Mouse (Mus musculus) G1E-ER4 (cell line): Measurements from ENCODE around the gene Aff1. TPM values are rescaled to one million over a fixed set of nuclear protein-coding genes. Genes with fewer than 3 reads are reported as not detected.

Experiments used
- GATA1 ChIP-seq: IDR thresholded peaks from one replicate; pipeline ENCODE4 v1.8.0; 2012; ENCODE audit warnings: low read length, inconsistent platforms
- polyA plus RNA-seq: library from polyadenylated mRNA; stranded (reverse); fragments of >175 nt; gene quantifications from 2 replicates; pipeline ENCODE4 v1.2.3, GENCODE M21; 2012

Gene Aff1
- polyA plus RNA-seq, 1 experiment = 57.8 TPM

GRCm38 (mm10) chr5:103809674-103810330, 117.6 kb downstream of the Aff1 start:
- TF ChIP-seq GATA1 = no peak

- TF ChIP-seq GATA1 = no peak
These were observed 121.1 kb downstream of the Aff1 start for GRCm38 (mm10) chr5:103813291-103813690.

GRCm38 (mm10) chr5:103813997-103814542, 121.9 kb downstream of the Aff1 start:
- no peak for TF ChIP-seq GATA1

DNA sequence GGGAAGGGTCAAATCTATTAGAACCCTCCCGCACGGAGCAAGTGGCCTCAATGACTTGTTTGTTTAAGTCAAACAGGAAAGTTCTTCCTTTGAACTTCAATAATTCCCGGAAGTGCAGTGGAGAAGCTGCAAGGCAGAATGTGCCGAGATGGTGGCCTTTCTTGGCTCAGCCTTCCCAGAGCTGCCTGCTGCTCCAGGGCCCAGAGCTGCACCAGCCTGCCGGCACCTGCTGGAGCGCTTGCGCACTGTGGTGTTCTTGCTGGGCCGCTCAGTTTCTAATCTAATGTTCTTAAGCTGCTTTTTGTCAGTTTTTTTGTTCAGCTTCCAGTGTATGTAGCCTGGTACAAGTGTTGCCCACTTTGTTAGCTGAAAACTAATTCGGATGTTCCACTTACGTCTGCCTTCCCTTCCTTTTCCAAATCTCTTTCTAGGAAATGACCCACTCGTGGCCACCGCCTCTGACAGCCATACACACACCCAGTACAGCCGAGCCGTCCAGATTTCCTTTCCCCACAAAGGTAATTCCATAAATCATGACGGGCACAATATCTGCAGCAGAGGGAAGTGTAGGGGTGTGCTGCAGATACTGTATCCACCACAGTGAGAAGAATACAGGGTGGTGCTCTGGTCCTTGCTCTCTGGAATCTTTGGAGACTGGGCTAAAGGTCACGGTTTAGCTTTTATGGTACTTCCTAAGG, 122.5 kb downstream of the Aff1 start:
- no peak for TF ChIP-seq GATA1

DNA sequence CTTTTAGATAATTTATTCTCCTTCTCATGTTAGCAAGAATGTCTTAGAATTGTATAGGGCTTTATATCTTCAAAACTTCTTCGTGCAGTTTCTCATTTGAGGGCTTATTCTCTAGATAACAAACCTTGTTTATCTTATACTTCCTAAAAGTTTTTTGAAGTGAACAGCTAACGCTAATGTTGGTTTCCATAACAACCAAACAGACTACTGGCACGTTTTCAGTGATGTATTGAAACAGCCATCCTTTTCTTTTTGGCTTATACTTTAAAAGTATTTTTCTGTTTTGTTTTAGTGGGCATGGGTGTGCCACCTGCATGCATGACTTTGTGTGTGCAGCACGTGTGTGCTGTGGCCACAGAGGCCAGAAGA, 123.1 kb downstream of the Aff1 start:
- TF ChIP-seq GATA1 = no peak

- TF ChIP-seq GATA1 = no peak
These were observed 124.5 kb downstream of the Aff1 start for GRCm38 (mm10) chr5:103816718-103817117.

DNA sequence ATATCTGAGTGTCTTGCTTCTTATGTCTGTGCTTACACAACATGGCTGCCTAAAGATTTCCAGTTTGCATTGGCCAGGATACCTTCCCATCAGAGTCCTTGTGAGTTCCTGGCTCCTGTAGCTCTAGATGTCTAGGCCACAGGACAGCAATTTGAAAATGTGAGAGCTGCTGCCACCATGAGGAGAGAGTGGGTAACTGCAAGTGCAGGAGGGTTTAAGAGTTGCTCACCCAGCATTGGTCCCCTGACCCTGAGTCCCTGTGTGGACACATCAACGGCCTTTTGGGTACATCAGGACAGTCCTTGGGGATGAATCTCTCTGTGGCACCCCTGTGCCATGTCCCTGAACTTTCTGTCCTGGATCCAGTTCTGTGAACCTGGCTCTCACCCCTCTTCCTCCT, 125.6 kb downstream of the Aff1 start:
- TF ChIP-seq GATA1 = no peak

- TF ChIP-seq GATA1 = no peak
These were observed 126.4 kb downstream of the Aff1 start for GRCm38 (mm10) chr5:103818602-103819001.

DNA sequence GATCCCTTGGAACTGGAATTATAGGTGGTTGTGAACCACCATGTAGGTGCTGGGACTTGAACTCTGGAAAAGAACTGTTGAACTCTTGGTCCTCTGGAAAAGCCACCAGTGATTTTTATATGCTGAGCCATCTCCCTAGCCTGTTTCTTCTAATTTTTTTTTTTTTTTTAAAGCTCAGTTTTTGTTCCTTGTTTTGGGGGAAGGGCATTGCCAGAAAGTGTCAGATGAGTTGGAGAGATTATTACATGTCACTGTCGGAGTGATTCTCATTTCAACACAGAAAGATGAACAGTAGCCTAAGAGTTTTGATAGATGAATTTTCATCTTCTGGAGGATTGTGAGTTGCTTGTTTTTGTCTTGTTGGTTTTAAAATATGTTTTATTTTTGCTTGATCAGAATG, 127.5 kb downstream of the Aff1 start:
- TF ChIP-seq GATA1 = no peak

GRCm38 (mm10) chr5:103821062-103821461, 128.9 kb downstream of the Aff1 start:
- no peak for TF ChIP-seq GATA1

DNA sequence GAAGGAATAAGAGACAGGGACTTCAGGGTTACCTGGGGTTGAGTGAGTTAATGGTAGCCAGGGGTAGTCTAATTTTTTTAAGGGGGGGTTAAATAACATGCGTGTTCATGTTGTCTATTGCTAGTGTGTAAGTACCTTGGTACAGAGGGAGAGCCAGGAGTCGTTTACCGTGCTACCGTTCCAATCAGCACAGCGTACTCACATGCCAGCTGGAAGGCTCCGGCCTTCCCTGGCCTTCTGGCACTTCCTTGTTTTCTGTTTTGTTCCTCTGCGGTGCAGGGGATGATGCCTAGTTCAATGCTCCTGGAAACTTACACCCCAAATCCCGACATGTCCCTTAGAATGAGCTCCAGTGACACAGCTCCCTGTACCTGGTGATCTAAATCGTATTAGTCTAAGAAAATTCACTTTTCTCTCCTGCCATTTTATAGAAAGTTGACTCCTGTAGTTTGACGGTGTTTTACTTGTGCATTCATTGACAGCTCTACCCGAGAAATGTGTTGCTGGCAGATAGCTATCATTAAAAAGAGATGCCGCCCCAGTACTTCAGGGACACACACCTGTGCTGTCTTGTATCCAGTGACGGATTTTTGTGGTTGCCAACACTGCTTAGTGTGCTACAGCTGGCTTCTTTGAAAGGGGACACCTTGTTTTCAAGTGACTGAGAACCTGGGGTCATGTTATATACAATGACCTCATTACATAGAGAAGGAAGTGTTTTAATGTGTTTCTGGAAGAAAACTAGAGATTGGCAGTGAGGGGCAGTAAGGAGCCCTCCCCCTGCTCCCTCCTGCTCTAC, 129.5 kb downstream of the Aff1 start:
- TF ChIP-seq GATA1 = no peak

DNA sequence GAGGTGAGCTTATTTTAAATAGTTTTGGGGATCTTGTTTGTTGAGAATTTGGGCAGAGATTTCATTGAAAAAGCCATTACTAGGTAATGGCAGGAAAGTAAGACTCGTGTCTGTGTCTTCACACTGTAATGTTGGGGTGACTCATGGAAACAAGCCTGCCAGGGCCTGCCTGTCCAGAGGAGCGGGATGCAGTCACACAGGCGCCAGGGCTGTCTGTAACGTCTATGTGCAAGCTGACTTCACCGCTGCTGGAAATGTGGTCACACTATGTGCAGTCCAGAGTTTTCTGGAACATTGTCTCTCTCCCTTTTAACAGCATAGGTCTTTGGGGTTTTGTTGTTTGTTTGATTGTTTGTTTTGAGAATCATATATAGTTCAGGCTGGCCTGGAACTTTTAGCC, 130.8 kb downstream of the Aff1 start:
- no peak for TF ChIP-seq GATA1

GRCm38 (mm10) chr5:103828304-103828703, 136.1 kb downstream of the Aff1 start:
- TF ChIP-seq GATA1 = no peak

DNA sequence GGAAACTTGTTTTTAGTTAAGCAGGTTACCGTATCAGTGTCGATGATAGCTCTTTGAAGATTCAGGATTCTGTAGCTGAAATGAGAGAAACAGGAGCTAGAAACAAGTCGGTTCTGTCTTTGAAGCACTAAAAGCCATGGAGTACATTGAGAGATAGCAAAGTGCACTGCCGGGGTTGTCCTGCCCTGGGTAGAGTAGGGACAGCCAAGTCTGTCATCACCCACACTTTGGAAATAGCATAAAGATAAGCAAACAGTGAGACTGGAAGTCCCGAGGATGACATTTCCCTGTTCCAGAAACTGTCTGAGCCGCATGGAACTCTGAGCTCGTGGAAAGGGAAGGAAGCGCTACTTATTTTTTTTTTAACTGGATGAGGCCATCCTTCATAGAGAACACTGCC, 136.6 kb downstream of the Aff1 start:
- no peak for TF ChIP-seq GATA1

- TF ChIP-seq GATA1 = no peak
These were observed 137.0 kb downstream of the Aff1 start for GRCm38 (mm10) chr5:103829158-103829557.

DNA sequence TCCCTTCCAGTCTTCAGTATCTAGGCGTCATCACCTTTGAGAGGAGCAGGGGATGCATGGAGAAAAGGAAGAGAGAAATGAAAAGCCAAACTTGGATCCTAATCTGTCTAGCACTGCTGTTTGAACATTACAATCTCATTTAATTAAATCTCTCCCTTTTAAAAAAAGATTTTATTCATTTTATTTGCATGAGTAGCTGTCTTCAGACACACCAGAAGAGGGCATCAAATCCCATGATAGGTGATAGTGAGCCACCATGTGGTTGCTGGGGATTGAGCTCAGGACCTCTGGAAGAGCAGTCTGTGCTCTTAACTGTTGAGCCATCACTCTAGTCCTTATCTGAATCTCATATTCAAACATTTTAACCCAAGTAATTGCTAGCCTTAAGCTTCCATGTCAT, 138.7 kb downstream of the Aff1 start:
- TF ChIP-seq GATA1 = no peak

DNA sequence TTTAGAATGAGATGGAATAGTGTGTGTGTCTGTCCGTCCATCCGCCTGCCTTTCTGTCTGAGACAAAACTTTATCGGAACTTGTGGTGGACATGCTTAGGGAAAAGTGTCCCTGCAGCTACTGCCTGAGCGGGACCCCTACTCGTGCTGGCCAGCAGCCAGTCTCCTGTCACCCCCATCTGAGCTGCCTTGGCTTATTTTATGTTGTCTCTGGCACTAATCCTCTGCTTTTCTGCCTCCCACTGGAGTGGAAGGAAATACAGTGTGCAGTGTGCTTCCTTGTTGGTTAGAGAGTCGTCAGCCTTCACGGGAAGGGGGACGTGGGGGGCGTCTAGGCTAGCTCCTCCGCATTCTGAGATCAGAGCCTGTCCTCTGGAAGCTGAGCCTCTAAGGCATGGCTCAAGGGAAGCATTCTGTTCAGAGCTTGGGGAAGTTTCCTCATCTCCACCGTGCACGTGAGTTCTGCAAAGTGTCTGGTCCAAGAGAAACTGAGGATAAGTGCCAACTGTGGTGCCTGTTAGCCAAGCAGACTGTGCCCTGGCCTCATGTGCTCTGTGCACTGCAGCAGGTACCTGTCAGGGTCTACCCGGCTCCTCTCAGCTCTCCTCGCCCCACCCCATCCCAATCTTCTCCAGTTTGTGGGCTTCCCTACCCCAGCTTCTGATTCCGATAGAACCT, 143.4 kb downstream of the Aff1 start:
- TF ChIP-seq GATA1 = no peak
